Mouse (Mus musculus) left cerebral cortex, postnatal 14 days (tissue): ENCODE results near the gene Akap6. TPM values are rescaled to one million over a fixed set of nuclear protein-coding genes. Genes with fewer than 3 reads are reported as not detected.
A peak's percentile ranks its signal among the peaks of the same experiment; 100 is the strongest.

Experiments
- DNase-seq, 2 experiments: peaks; one replicate each; pipeline ENCODE4 v3.0.0; 2021 to 2022; ENCODE audit warnings: low spot score in 2 of 2, mixed read lengths in 1 of 2
- intact Hi-C: fragments of 180-260 bp; cut with DNase I; formaldehyde crosslinking; loops from one replicate; pipeline ENCODE4 v1.15.1; 2025
- total RNA-seq, 2 experiments: library from RNA; stranded (reverse); gene quantifications; 2 replicates each; pipeline ENCODE4 v1.2.3; 2021

Akap6 gene
- total RNA-seq, 2 experiments from 2014 or later: 183 to 196 TPM

DNA sequence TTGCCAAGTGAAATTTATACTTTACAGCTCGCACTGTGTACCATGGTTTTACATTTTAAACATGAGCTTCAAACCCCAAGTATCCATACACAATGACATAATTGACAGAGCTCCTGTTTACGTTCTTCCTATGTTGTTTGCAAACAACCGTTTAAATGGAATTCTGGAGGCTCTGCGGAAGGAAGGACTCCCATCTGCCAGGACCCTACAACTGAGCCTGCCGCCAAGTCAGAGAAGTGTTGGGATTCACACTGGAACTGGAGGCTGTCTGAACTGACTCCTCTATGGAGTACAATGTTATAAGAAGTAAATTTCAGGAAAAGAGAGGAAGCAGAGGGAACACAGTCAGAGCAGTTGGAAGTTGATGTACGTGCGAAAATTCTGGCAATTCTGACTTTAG is 72.7 kb downstream of the Akap6 start:
- intact Hi-C loops: loop anchor here (5.0 kb wide), 1 partner anchor 70 kb away; no protein-coding TSS in a partner anchor
- no peak for DNase-seq

- no peak for DNase-seq
- intact Hi-C loops: loop anchor here (5.0 kb wide), 1 partner anchor 70 kb away; no protein-coding TSS in a partner anchor
These were observed 73.5 kb downstream of the Akap6 start for GRCm38 (mm10) chr12:52772494-52773280.

DNA sequence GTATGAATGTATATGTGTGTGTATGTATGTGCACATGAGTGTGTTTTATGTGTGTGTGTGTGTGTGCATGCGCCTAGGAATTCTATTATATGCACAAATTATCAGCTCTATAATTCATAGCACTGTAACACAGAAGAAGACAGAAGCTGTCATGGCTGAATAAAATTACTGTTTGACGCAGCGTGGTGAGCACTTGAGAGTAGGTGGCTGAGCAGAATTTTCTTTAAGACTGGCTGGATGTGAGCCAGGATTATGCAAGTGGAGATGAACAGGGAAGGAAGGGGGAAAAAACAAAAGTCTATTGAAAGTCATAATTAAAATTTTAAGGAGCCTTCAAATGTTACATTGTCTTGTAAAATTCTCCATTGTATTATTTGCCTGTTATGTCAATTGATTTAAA is 74.7 kb downstream of the Akap6 start:
- peak; percentile 74 to 84 for DNase-seq
- intact Hi-C loops: loop anchor here (5.0 kb wide), 1 partner anchor 72 kb away; no protein-coding TSS in a partner anchor

- intact Hi-C loops: loop anchor here (5.0 kb wide), 1 partner anchor 72 kb away; no protein-coding TSS in a partner anchor
- DNase-seq: peak; percentile 47 to 77
These were observed 75.2 kb downstream of the Akap6 start for GRCm38 (mm10) chr12:52774382-52774781.

DNA sequence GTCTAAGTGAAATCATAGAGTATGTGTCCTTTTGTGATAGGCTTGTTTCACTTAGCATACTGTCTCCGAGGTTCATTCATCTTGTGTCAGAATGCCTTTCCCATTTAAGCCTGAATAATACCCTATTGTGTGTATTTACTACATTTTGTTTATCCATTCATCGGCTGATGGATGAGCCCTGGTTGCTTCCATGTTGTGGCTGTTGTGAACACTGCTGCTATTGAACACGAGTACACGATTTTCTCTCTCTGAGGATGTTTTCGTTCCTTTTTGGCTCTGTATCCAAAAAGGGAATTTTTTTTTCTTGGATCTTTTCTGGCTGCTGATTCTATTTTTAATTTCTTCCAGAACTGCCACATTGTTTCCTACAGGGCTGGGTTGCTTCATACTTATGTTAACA is 81.0 kb downstream of the Akap6 start:
- intact Hi-C loops: no loop called here
- DNase-seq: no peak

- intact Hi-C loops: no loop called here
- no peak for DNase-seq
These were observed 81.9 kb downstream of the Akap6 start for GRCm38 (mm10) chr12:52781066-52781465.

- intact Hi-C loops: no loop called here
- DNase-seq: peak in 1 of 2 experiments; percentile 43
These were observed 83.8 kb downstream of the Akap6 start for GRCm38 (mm10) chr12:52782902-52783441.

- DNase-seq: no peak
- intact Hi-C loops: no loop called here
These were observed 86.0 kb downstream of the Akap6 start for GRCm38 (mm10) chr12:52785217-52785616.

GRCm38 (mm10) chr12:52790350-52790768 is 91.2 kb downstream of the Akap6 start:
- intact Hi-C loops: no loop called here

GRCm38 (mm10) chr12:52794131-52794530 is 94.9 kb downstream of the Akap6 start:
- intact Hi-C loops: no loop called here
- no peak for DNase-seq

More at GRCm38 (mm10) chr12:52790350-52790768, 91.2 kb downstream of the Akap6 start:
- DNase-seq: no peak

- no peak for DNase-seq
- intact Hi-C loops: no loop called here
These were observed 96.6 kb downstream of the Akap6 start for GRCm38 (mm10) chr12:52795551-52796470.

DNA sequence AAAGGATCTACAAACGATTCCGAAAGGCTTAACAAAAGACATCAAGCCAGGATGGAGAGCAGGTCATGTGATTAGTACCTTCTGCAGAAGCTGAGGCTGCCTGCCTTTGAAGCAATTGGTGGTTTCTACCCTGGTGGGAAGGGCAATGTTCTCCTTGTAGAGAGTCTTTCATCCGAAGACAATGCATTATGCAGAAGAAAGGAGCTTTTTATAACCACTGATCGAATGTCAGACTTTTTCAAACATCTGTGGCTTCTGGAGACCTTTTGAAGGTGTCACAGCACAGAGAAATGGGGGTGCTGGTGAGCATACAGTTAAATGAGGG is 97.2 kb downstream of the Akap6 start:
- intact Hi-C loops: no loop called here
- DNase-seq: no peak

DNA sequence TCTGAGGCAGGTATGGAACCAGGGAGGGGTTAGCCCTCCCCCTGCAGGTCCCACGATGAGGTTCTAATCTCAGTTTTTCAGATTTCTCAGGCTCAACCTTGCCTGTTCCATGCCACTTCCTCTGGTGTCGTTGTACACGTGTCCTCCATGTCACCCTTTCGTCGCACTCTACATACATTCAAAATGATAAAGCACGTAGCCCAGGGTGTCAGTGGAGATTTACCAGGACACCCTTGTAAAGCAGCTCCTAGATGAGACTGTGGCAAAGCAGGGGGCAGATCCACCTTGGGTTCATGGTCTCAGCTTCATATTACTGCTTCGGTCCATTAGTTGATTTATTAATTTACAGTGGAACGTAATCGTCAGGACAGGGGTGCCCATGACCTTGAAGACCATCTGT is 100.5 kb downstream of the Akap6 start:
- intact Hi-C loops: no loop called here
- DNase-seq: no peak

GRCm38 (mm10) chr12:52806273-52806672 is 107.1 kb downstream of the Akap6 start:
- no peak for DNase-seq
- intact Hi-C loops: no loop called here

DNA sequence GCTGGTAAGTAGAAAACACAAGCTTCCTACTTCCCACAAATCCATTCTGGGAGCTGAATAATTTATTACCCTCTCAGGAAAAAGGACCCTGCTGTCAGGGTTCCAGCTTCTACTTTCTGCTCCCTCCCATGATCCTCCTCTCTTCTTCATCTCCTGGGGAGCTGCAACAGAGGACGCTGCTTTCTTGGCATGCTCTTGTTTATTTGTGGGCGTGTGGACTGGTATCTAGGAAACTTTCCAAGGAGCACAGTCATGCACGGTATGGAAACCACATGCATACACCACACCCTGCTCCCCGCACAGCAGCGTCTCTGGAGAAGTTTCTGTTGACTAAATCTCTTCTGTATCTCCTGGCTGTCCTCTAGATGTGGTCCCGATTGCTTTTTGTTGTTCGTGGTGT is 119.4 kb downstream of the Akap6 start:
- DNase-seq: peak; percentile 67 to 80
- intact Hi-C loops: no loop called here

- DNase-seq: no peak
- intact Hi-C loops: no loop called here
These were observed 125.6 kb downstream of the Akap6 start for GRCm38 (mm10) chr12:52824774-52825173.

- intact Hi-C loops: no loop called here
- no peak for DNase-seq
These were observed 130.0 kb downstream of the Akap6 start for GRCm38 (mm10) chr12:52828944-52829736.

DNA sequence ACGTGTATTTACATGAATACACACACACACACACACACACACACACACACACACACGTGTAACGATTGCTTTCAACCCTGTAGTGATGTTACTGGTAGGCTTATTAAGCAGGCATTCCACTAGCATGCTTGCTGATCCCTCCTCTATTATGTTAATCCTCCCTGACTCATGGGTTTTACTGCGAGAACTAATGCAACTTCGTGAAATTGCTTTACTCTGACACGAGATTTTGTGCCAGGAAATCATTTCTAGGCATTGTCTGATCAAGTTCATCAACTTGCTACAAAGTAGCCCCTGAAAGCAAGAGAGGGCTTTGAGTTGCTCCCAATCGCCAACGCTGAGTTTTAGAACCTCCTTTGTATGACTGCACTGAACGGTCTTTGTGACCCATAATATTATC is 132.6 kb downstream of the Akap6 start:
- intact Hi-C loops: loop anchor here (5.0 to 10.0 kb wide), 3 partner anchors 114 to 817 kb away; no protein-coding TSS in a partner anchor
- no peak for DNase-seq

DNA sequence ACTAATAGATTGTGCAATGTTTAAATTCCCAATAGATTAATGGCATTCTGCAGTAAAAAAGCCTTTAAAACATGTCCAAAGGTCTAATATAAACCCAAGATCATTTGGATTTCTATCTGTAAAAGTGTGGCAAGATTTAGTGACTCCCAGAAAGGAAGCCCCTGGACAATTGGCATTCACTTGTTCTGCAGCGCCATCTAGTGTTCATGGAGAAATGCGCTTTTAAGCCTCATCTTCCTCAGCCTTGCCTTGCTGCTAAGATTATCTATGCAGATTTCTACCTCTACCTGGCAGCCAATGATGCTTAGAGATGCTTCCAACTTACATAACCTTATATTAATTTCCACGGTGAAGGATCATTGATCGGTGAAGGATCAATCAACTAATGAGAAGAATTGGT is 133.0 kb downstream of the Akap6 start:
- intact Hi-C loops: loop anchor here (5.0 to 10.0 kb wide), 3 partner anchors 115 to 817 kb away; no protein-coding TSS in a partner anchor
- DNase-seq: peak; percentile 87 to 88
